Mouse (Mus musculus) central nervous system, embryonic 18 days (tissue): ENCODE measurements around the gene Slc52a3. TPM values are rescaled to one million over a fixed set of nuclear protein-coding genes. Genes with fewer than 3 reads are reported as not detected.

Experiments used
- polyA plus RNA-seq: library from polyadenylated mRNA; depleted of rRNA; stranded (reverse); fragments of >200 nt; gene quantifications from 2 replicates; pipeline ENCODE4 v1.2.3, GENCODE M21; 2012; rRNA removed

Slc52a3 gene
- 1.6 and 2.0 TPM in 2 replicates for polyA plus RNA-seq

DNA sequence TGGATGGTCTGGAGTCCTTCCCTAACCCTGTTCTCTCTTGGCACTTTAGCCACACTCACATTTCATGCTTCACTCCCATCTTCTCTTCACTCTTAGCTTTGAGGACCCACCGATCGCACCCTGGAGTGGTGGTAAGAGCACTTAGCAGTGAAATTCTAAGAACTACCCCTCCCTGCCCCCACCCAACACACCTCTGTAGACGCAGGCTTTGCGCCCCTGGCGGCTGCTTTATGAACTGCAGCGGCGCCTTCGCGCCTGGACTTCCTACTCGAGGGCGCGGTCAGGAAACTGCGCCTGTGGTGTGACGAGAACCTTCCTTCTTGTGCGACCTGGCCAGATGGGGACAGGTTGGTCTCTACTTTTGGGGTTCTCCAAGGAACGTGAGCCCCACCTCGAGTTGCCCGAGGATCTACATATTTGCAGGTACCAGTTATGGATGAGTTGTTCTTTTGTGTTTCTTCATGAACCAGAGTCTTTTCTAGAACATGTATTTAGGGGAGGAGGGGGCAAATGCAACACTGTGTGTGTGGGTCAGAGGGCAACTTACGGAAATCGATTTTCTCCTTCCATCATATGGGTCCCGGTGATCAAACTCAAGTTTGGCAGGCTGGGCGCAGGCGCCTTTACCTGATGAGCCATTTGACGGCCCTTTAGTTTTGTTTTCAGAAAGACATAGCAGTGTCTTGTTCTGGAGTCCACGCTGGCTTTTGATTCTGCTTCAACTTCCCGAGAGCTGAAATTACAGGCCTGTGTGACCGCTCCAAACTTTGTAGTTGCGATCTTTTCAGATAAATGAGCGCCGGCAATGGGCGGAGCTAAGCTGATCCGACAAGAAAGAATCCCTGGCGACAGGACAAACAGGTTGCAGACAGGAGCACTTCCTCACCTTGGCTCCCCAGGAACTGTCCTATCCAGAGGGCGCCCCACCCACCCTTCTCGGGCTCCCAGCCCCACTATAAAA, at the start of gene Slc52a3:
TSS of gene Slc52a3 (plus strand) at position 283 of the 961 bp plus-strand sequence.

DNA sequence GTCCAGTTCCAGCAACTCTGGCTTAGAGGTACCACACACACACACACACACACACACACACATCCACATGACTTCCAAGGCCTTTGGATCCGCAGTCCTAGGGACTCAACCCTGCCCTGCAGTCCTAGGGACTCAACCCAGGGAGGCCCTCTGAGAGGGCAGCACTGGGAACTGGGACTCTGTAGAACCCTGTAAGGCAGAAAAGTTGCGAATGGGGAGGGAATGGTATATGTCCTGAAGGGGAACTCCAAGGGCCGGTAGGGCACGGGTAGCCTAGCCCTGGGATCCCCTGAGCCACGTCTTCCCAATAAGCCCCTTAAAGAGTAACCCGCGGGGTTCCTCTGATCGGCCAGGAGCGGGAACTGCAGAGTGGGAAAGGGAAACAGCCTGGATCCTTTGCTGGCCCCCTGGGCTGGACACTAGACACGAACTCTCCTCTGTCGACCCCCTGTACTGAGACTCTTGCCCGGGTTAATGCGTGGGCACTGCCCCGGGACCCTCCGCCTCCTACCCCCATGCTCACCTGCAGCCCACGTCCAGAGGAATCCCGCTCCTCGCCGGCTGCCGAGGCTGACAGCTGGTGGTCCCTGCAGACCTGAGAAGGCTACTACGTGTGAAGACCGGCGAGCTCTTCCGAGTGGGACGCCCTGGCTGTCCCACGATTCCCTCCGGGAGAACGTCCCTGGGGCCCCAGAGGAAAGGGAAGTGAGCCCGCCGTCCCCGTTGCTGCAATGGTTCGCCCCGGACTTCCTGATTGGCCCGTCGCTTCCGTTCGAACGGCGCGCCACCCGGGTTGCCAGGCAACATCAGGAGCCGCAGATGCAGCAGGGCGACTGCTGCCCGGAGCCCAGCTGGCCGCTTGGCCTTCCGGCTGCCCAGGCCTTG, 16.6 kb upstream of the Slc52a3 start, which contains the start of gene Fam110a:
TSS of gene Fam110a (minus strand) at position 750 of the 885 bp plus-strand sequence.

Other genes starting within 250 kb of the Slc52a3 start
- gene Rspo4, start 153.6 kb upstream of the Slc52a3 start, polyA plus RNA-seq, result 0.10 and 0.25 TPM in 2 replicates
- 0.10 and 0.66 TPM in 2 replicates for gene Angpt4, start 85.3 kb upstream of the Slc52a3 start, polyA plus RNA-seq
- gene Fam110a, start 16.3 kb upstream of the Slc52a3 start, polyA plus RNA-seq, result 17.7 and 22.5 TPM in 2 replicates
- gene Scrt2, start 85.0 kb downstream of the Slc52a3 start, polyA plus RNA-seq, result 21.4 and 30.7 TPM in 2 replicates
- 21.2 and 25.0 TPM in 2 replicates for gene Srxn1, start 109.0 kb downstream of the Slc52a3 start, polyA plus RNA-seq
- gene Tcf15, start 147.1 kb downstream of the Slc52a3 start, polyA plus RNA-seq, result 1.6 and 1.7 TPM in 2 replicates
- 91.5 and 92.2 TPM in 2 replicates for gene Csnk2a1, start 230.3 kb downstream of the Slc52a3 start, polyA plus RNA-seq